Mouse (Mus musculus) midbrain, embryonic 15.5 days (tissue): ENCODE measurements around the gene Zscan4c. TPM values are rescaled to one million over a fixed set of nuclear protein-coding genes. Genes with fewer than 3 reads are reported as not detected.
"Not testable (repeated sequence)": the region's sequence is repeated elsewhere in the genome, so short reads cannot be mapped to it uniquely, and the experiment has no call there.

Experiments used
- ATAC-seq: fragments of 200-750 bp; cut with Nextera tagmentation; replicated peaks from 2 replicates; pipeline ENCODE4 v1.8.0; 2017; ENCODE audit warnings: moderate TSS enrichment
- H3K27ac ChIP-seq: fragments of 300-500 bp; sonication (generic); 2 replicates; pipeline ENCODE4 v1.5.1; 2015; ENCODE audit warnings: mild to moderate bottlenecking, inconsistent platforms
- H3K27me3 ChIP-seq: fragments of 300-500 bp; sonication (generic); replicated peaks from 2 replicates; pipeline ENCODE4 v1.6.1; 2015; ENCODE audit warnings: inconsistent platforms
- H3K36me3 ChIP-seq: fragments of 300-500 bp; sonication (generic); replicated peaks from 2 replicates; pipeline ENCODE4 v1.6.1; 2015; ENCODE audit warnings: inconsistent platforms
- H3K4me1 ChIP-seq: fragments of 300-500 bp; sonication (generic); 2 replicates; pipeline ENCODE4 v1.6.1; 2015; ENCODE audit warnings: inconsistent platforms
- H3K4me2 ChIP-seq: fragments of 300-500 bp; sonication (generic); 2 replicates; pipeline ENCODE4 v1.6.1; 2015; ENCODE audit warnings: inconsistent platforms, mild to moderate bottlenecking, moderate library complexity
- H3K4me3 ChIP-seq: fragments of 300-500 bp; sonication (generic); 2 replicates; pipeline ENCODE4 v1.5.1; 2015; ENCODE audit warnings: mild to moderate bottlenecking, inconsistent platforms
- H3K9ac ChIP-seq: fragments of 300-500 bp; sonication (generic); 2 replicates; pipeline ENCODE4 v1.6.1; 2015; ENCODE audit warnings: mild to moderate bottlenecking, inconsistent platforms
- H3K9me3 ChIP-seq: fragments of 300-500 bp; sonication (generic); 2 replicates; pipeline ENCODE4 v1.6.1; 2016; ENCODE audit warnings: inconsistent platforms
- WGBS: fragments of 180-500 bp; shearing (Covaris S2); methylation state at CpG from one replicate; pipeline ENCODE4 v1.1.7; 2015; ENCODE audit warnings: mixed read lengths; 5-methylcytosine and 5-hydroxymethylcytosine counted together
- microRNA-seq: library from miRNA; unstranded; fragments of <30 nt; microRNA quantifications from one replicate; pipeline ENCODE4, GENCODE M21; 2016
- polyA plus RNA-seq: library from polyadenylated mRNA; unstranded; fragments of >200 nt; fragmentation: Nextera tagmentation; extraction: Ambion mirVana; gene quantifications from 2 replicates; pipeline ENCODE4 v1.2.1, GENCODE M21; 2015

Zscan4c gene
- not detected in 2 replicates for polyA plus RNA-seq

GRCm38 (mm10) chr7:11005445-11005844, at the start of gene Zscan4c:
Gene Zscan4c, plus strand, starts transcription at chr7:11005745.
- H3K4me2 ChIP-seq, H3K4me1 ChIP-seq, ATAC-seq, H3K27ac ChIP-seq, H3K4me3 ChIP-seq, H3K9ac ChIP-seq, H3K36me3 ChIP-seq, H3K27me3 ChIP-seq, H3K9me3 ChIP-seq: not testable (repeated sequence)
- WGBS = 97% methylated on average over 4 of the region's 4 CpGs

Small RNAs within 50 kb of the gene (microRNA-seq; reads per million reads assigned to microRNA genes)
- not detected for gene Mir297-1

Other genes with a start within 250 kb of the Zscan4c start
- gene Zscan4b, start 100.7 kb upstream of the Zscan4c start, polyA plus RNA-seq = not detected in 2 replicates
- not detected in 2 replicates for gene Zscan4-ps1, start 63.9 kb downstream of the Zscan4c start, polyA plus RNA-seq
- not detected in 2 replicates for gene Zscan4d, start 160.4 kb downstream of the Zscan4c start, polyA plus RNA-seq